Mouse (Mus musculus): ENCODE results near the gene Crkl. TPM values are rescaled to one million over a fixed set of nuclear protein-coding genes. Genes with fewer than 3 reads are reported as not detected.
"Not testable (repeated sequence)": the region's sequence is repeated elsewhere in the genome, so short reads cannot be mapped to it uniquely, and the experiment has no call there.

Crkl gene
- total RNA-seq, 1 experiment from 2014 or later, result 14.8 TPM

DNA sequence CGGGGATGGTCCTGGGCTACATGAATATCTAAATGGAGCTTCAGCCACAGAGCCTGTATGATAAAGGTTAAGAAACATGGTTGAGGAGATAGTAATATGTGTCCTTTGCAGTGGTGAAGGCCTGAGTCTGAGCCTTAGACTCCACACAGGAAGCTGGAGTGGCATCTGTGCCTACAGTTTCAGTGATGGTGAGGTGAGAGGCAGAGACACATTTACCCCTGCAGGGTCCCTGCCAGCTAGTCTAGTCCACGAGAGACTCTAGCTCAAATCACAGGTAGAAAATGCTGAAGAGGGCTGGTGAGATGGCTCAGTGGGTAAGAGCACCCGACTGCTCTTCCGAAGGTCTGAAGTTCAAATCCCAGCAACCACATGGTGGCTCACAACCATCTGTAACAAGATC lies 23.5 kb downstream of the Crkl start:
- no peak for ATAC-seq (replicated peaks; ENCODE audit: insufficient number of reproducible peaks, low FRiP score, low TSS enrichment, poor library complexity, severe bottlenecking)

DNA sequence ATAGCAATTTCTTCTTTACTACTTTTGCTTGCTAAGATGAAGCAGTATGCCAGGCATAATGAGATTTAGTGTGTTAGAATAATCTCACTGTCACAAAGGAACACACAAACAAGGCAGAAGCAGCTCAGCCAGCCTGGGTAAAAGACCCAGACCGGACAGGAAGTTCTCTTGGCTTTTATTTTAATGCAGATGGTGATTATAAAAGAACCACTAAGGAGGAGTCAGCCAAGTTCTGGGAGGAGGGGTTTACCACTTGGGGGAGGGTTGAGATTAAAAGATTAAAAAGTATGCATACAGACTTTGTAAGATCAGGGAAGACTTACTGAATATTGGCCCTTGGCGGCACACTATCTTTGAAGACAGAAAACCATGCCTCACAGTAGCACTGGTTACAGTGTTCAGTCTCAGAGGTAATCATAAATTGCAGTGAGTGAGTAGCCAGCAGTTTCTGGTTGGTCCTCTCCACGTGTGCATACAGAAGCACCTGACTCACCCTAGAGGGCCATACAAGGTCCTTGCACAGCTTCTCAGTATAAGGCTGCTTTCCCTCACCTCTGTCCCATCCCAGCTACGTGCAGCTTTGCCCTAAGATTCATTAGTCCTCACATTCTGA lies 26.6 kb downstream of the Crkl start:
- no peak for ATAC-seq (replicated peaks; ENCODE audit: insufficient number of reproducible peaks, low FRiP score, low TSS enrichment, poor library complexity, severe bottlenecking)

DNA sequence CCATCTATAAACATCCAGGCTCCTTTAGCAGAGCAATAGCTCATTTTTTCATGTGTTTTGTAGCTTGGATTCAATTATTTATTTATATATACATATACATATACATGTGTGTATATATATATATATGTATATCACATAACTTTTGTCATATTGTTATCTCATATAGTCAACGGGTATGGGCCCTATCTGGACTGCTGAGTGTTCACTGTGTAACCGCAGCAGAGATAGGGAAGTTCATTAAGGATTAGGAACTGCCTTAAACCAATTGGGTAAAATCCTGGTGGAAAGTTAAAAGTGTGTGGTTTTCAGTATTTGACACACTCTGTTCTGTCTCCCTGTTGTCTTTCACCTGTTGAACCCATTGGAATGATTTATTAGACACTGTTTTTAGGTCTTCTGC lies 29.7 kb downstream of the Crkl start:
- no peak for ATAC-seq (replicated peaks; ENCODE audit: insufficient number of reproducible peaks, low FRiP score, low TSS enrichment, poor library complexity, severe bottlenecking)

DNA sequence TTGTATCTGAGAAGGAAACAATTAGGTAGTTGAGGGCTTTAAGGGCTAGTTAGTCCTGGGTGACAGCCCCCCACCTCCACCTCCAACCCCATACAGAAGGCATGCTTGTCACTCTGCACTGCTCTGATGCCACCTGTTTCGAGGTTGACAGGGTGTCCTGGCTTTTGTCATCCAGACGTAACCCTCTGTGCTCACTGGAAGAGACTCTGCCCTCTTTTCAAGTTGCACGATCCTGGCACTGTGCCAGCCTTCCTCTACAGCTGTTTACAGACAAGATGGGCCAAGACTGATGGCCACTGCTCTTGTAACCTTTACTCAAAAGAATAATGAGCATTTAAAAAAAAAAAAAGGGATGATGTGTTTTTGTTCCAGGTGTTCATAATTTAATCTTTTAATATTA lies 34.7 kb downstream of the Crkl start:
- no peak for ATAC-seq (replicated peaks; ENCODE audit: insufficient number of reproducible peaks, low FRiP score, low TSS enrichment, poor library complexity, severe bottlenecking)

DNA sequence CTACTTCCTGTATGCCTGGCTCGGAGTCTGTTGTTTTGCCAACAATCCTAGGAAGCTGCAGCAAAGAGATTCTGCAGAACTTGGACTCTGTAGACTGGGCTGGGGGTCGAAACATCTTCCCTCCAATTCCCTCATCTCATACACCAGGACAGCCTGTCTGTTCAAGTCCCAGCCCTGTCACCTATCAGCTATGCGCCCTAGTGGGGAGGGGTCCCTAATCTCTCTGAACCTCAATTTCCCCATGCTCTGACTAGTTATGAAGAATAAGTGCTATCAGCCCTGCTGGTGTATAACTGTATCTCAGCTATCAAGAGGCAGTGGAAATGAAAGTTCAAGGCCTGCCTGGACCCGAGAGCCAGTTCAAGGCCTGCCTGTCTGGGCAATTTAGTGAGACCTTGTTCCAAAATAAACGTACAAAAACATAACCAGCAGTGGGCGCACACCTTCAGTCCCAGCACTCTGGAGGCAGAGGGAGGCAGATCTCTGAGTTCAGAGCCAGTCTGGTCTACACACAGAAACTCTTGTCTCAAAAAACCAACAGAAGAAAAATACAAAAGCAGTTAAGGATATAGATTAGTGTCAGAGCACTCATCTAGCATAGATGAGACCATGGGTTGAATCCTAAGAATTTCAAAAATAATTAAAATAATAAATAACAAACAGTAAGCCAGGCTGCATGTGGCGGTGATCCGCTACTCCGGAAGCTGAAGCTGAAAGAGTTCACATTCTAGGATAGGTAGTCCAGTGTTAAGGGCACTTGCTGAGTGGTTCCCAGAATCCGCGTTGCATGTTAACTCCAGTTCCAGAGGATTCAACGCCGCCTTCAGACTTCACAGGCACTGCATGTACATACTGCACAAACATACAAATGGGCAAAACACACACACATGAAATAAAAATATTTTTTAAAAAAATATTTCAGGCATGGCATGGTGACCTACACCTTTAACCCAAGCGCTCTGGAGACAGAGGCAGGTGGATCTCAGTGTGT lies 37.0 kb downstream of the Crkl start:
- no peak for ATAC-seq (replicated peaks; ENCODE audit: insufficient number of reproducible peaks, low FRiP score, low TSS enrichment, poor library complexity, severe bottlenecking)

DNA sequence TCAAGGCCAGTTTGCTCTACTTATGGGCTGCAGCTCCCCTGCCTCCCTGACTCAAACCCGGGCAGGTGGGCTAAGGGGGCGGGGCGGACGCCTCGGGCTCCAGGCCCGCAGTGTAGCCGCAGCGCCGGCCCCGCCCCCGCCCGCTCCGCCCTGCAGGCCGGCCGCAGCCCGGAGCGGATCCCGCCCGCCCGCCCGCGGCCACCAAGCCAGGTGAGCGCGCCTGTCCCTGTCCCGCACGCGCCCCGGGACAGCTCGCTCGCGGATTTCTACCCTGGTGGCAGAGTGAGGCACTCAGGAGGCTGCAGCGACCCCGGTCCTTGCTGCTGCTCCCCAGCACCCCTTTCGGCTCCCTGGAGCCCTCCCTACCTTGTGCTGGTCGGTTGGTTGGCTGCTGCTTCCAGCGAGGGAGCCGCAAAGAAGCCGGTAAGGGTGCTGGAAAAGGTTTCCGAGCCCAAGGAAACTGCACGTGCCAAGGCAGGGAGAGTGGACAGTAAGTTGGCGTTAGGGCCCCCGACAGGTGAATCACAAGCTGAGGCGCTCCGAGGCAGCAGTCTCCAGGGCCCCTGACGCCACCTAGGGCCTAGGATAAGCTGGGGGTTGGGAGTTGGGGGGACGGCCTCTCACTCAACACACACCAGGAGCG lies 37.8 kb downstream of the Crkl start, which contains the start of gene Aifm3:
Aifm3 (plus strand) TSS at position 143 of the 643 bp plus-strand sequence.
- no peak for ATAC-seq (replicated peaks; ENCODE audit: insufficient number of reproducible peaks, low FRiP score, low TSS enrichment, poor library complexity, severe bottlenecking)

DNA sequence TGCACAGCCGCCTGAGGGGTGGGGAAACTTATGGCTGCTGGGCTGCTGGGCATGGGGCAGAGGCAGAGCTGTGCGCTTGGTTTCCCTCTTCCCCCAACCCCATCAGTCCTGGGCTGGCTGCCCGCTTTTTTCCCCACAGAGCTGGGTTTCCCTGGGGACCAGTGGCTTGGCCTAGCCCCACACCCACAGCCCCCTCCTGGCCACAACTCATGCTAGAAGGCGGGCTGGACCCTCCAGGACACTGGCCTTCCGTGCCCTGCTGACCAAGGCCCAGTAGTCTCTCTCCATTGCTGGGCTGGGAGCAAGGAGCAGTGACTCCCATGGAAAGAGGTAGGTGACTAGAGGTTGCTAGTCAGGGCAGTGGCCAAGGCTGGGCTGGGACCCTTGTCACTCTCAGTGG lies 39.4 kb downstream of the Crkl start:
- ATAC-seq (replicated peaks; ENCODE audit: insufficient number of reproducible peaks, low FRiP score, low TSS enrichment, poor library complexity, severe bottlenecking), result no peak

DNA sequence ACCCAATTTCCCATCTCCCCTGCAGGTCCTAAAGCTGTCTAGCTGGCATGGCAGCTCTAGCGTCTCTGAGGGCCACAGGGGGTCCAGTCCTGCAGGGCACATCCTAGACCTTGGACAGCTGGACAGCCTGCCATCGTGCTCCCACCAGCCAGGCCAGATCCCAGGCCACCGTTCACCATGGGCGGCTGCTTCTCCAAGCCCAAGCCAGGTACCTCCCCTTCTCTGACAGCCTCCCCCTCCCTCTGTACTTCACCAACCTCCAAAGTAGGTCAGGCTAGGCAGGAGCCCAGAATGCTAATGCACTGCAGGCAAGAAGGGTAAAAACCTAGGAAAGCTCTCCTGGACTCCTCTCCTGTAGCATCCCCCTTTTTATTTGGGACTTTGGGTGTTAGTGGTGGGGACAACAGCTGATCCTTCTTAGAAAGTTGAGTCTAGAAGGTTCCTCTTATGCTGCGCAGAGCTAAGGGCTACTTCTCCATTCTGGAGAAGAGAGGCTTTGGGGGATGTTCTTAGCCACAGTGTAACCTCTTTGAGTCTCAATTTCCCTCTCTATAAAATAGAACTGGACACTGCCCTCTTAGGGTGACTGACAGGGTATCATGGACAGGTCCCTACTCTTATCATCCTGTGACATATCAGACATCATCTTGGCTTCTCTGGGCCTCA lies 40.2 kb downstream of the Crkl start:
- ATAC-seq (replicated peaks; ENCODE audit: insufficient number of reproducible peaks, low FRiP score, low TSS enrichment, poor library complexity, severe bottlenecking), result no peak

DNA sequence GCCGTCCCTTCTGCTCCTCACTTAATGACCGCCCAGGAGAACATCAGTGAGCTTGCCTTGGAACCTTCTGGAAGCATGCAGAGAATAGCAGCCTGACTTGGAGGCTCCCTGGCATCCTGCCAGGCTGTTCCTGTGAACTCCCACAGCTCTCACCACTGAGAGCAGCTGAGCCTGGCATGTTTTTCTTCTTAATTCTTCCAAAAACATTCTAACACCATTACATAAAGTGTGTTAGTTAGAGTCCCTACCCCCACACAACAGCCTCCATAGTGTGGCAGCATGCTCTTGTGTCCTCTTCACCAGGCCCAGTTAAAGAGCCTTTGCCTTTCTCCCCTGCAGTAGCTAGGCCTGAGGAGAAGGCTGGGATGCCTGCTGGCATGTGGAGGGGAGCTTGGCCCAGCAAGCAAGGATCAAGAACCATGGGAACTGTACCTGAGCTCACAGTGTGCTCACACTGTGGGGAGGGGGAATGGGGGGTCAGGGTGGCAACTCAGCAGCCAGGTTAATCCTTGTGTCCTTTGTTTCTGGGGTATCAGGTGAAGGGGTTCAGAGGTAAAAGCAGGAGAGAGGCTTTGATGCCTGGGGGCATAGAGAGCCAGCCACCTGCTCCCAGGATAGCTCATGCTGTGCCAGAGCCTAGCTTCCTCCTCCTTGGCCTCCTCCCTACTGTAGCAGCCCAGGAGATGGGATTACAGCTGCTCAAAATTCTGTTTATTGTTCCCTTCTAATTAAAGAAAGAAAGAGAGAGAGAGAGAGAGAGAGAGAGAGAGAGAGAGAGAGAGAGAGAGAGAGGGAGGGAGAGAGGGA lies 44.9 kb downstream of the Crkl start:
- no peak for ATAC-seq (replicated peaks; ENCODE audit: insufficient number of reproducible peaks, low FRiP score, low TSS enrichment, poor library complexity, severe bottlenecking)

DNA sequence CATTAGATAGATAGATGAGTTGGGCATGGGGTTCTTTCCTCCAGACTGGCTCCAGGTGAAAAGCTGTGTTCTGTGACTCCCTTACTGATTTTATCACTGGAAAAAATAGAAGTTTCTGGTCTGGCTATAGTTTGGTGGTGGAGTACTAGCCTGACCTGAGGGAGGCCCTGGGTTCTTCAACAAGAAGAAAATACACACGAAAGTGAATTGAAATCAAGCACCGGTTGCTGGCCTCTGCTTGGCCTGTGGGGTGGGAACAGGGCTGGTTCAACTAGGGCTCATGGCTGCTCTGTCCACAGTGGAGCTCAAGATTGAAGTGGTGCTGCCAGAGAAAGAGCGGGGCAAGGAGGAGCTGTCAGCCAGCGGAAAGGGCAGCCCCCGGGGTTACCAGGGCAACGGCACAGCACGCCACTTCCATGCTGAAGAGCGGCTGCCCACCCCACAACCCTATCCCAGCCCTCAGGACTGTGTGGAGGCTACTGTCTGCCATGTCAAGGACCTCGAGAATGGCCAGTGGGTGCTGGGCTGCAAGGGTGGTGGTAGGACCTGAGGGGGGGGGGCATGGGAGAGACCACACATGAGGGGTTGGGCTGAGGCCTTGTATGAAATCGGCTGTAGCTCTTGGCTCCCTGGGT lies 47.6 kb downstream of the Crkl start:
- no peak for ATAC-seq (replicated peaks; ENCODE audit: insufficient number of reproducible peaks, low FRiP score, low TSS enrichment, poor library complexity, severe bottlenecking)

DNA sequence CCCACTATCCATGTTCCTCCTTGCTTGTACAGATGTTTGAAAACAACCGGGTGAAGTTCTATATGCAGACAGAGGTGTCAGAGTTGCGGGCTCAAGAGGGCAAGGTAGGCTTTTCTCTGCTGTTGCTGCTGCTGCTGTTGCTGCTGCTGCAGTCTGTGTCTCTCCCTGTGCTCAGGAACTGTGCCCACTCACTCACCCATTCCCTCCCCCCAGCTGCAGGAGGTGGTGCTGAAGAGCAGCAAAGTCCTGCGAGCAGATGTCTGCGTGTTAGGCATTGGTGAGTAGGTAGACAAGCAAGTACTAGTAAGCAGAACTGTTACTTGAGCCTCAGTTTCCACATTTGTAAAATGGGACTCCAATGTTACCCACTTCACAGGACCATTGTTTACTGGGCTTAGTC lies 50.9 kb downstream of the Crkl start:
- ATAC-seq (replicated peaks; ENCODE audit: insufficient number of reproducible peaks, low FRiP score, low TSS enrichment, poor library complexity, severe bottlenecking), result no peak

DNA sequence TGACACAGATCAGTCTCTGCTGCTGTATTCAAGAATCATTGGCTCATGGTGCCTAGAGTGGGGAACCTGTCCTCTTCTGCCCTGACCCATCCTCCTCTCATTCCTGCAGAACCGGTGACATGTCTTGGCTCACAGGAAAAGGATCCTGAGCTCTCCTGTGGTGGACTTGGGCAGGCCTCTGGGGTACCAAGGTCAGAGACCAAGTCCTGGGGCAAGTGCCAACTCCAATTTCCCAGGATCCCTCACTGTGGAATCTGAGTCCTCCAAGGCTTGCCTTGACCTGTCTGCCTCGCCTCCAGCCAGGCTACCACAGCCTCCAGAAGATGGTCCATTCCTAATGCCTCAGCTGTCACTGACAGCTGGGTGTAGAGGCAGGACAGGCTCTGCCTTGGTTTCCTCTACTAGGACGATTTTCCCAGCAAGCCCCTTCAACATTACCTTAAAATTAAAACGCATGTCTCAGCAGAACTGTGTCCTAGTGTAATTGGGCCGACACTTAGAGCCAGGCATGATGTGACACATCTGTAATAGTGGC lies 55.3 kb downstream of the Crkl start:
- ATAC-seq (replicated peaks; ENCODE audit: insufficient number of reproducible peaks, low FRiP score, low TSS enrichment, poor library complexity, severe bottlenecking), result no peak

DNA sequence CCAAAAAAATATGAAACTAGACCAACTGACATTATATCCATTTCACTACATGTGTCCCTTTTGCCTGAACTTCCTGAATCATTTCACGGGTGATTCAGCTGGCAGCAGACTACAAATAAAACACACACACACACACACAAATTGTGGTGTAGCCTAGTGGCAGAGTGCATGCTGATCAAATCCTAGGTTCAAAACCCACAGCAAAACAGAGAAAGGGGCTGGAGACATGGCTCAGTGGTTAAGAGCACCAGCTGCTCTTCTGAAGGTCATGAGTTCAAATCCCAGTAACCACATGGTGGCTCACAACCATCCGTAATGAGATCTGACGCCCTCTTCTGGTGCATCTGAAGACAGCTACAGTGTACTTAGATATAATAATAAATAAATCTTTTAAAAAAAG lies 56.2 kb downstream of the Crkl start:
- ATAC-seq (replicated peaks; ENCODE audit: insufficient number of reproducible peaks, low FRiP score, low TSS enrichment, poor library complexity, severe bottlenecking), result not testable (repeated sequence)

DNA sequence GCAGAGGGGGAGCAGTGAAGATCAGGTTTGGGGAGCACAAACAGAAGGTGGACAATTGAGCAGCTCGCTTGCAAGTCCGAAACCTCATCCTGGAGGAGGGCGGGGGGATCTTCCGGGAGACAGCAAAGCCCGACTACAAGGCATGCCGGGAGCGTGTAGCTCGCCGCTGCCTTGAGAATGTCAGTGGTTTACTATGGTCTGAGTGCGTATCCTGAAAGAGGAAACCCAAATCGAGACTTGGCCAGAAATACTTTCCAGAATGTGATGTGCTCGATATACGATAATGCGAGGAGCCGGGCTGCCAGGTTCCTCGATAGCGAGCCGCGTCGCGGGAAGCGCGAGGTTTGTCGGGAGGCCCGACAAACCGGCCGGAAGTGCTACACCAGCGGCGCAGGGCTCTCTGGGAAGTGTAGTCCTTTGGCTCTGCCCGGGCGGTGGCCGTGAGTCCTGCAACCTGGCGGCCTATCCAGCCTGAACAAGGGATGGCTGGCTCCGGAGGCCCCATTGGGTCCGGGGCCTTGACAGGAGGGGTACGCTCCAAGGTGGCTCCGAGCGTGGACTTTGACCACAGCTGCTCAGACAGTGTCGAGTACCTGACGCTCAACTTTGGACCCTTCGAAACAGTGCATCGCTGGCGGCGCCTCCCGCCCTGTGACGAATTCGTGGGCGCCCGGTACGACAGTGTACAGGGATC lies 56.9 kb downstream of the Crkl start, which contains the start of gene Lztr1:
Lztr1 (plus strand) TSS at position 143 of the 694 bp plus-strand sequence.
- peak; percentile 87 for ATAC-seq (replicated peaks; ENCODE audit: insufficient number of reproducible peaks, low FRiP score, low TSS enrichment, poor library complexity, severe bottlenecking)

DNA sequence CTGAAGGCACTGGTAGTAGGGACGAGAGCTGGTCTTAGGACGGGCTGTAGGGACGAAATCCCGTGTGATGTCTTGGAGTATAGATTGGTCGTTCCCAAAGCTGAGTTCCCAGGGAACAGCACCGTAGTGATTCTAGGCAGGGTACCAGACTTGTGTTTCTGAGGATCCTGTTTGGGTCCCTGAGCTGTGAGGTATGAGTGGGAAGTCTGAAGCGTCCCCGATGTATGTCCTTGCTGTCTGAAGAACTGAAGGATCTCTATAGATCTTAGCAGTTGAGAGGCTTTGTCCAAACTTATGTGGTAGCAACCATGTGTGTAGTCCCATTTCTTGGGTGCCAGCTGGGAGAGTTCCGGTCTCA lies 57.4 kb downstream of the Crkl start:
- ATAC-seq (replicated peaks; ENCODE audit: insufficient number of reproducible peaks, low FRiP score, low TSS enrichment, poor library complexity, severe bottlenecking), result no peak

DNA sequence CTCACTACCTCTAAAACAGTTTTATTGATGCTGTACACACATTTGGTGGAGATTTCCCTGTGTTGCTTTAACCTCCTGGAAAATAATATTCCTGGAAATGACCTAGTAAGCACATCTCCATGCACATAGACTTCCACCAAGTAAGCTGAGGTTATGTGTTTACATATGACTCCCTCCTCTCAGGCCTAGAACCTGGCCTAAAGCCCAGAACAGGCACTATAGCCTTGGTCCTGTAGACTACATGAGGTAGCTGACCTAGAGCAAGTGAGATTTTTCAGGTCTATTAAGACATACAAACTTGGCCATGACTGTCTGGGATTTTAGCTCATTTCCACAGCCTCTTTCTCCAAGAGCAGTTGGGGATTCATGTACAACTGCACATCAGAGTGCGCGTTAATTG lies 58.4 kb downstream of the Crkl start:
- no peak for ATAC-seq (replicated peaks; ENCODE audit: insufficient number of reproducible peaks, low FRiP score, low TSS enrichment, poor library complexity, severe bottlenecking)

DNA sequence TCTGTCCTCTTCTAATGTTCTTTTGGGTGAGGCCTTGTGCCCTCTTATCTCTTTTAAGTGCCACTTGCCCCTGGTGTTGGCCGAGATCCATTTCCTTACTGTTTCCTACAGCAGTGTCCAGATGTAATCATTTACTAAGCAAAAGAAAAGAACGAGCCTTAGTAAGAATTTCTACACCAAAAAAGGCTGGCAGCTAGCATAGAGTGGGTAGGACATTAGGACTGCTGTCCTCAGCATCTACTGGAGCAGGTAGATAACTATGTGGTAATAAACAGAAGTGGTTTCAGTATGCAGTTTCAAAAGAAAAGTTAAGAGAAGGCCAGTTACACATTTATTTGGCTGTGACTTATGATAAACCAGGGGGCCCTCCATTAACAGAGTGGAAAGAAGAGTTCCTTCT lies 58.9 kb downstream of the Crkl start:
- ATAC-seq (replicated peaks; ENCODE audit: insufficient number of reproducible peaks, low FRiP score, low TSS enrichment, poor library complexity, severe bottlenecking), result no peak

All from monocyte, adult 5-6 weeks (primary cell).